Mouse (Mus musculus): ENCODE results near the gene Nisch.

Nisch gene

GRCm38 (mm10) chr14:31216846-31217245, at the start of gene Nisch:
Nisch (minus strand) TSS chr14:31216946.
- in situ Hi-C loops (cut with MboI, MseI): no loop called here

DNA sequence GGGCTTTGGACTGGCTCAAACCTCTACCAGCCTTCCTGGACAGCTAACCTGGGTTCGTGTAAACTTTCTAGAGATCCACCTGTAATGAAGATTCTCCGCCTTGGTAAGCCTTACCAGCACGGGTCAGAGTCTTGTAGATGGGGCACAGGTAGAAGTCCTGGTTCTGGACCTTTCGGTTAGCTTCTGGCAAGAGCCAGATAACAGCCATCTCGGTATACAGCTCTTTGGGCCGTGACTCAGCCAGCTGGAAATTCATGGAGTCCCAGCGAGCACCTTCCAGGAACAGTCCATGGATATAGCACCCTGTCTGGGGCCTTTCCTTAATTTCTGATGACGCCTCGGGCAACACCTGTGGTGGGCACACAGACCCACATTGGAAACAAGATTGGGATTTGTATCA, 44.2 kb upstream of the Nisch start:
- in situ Hi-C loops (cut with MboI, MseI): no loop called here

DNA sequence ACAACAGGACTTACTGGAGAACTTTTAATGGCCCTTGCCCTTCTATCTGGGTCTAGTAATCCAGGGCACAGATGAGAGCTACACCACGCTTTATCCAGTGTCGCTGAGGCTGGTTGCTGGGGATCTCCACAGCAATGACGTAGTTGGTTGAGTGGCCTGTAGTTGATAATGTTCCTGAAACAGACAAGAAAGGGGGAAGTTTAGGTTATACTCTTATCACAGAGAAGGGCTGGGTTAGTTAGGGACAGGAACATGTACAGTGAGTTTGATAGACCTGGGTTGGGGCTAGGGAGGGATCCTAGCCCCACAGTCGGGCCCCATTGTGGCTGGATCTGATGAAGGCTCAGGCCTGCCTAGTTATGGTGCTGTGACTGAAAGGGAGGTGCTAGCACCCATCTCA, 43.6 kb upstream of the Nisch start:
- in situ Hi-C loops (cut with MboI, MseI): no loop called here

DNA sequence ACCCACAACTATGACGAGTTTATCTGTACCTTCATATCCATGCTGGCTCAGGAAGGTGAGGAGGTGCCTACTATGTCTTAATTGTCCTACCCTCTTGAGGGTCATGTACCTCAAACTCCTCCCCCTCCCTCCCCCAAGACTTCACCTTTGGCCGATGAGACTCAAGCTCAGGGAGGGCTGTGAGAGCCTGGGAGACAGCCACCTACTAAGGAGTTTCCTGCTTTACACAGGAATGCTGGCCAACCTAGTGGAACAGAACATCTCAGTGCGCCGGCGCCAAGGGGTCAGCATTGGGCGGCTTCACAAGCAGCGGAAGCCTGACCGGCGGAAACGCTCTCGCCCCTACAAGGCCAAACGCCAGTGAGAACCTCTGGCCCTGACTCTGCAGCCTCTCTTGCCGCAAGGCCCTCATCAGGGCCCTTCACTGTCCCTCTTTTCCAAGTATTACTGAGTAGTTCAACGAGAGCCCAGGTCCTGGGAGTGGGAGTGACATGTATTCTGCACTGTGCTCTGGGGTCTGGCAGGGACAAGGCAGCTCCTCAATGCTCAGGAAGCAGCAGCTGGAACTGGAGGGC, 41.8 kb upstream of the Nisch start:
- in situ Hi-C loops (cut with MboI, MseI): no loop called here

DNA sequence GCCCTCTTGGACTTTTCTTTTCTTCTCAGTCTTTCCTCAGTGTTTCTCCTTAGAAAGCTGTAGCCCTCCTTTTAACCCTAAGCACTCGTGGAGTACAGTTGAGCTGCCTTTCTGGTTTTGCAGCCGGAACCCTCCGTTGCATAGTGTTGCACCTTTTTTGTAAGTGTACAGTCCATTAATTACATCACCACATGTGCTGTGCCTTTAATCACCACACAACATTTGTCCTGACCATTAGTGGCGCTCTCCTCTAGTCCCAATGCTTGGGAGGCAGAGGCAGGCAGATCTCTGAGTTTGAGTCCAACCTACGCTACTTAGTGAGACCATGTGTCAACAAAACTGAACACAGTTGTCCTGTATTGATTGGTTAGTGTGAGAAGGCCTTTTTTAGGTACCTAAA, 35.3 kb upstream of the Nisch start:
- in situ Hi-C loops (cut with MboI, MseI): no loop called here

DNA sequence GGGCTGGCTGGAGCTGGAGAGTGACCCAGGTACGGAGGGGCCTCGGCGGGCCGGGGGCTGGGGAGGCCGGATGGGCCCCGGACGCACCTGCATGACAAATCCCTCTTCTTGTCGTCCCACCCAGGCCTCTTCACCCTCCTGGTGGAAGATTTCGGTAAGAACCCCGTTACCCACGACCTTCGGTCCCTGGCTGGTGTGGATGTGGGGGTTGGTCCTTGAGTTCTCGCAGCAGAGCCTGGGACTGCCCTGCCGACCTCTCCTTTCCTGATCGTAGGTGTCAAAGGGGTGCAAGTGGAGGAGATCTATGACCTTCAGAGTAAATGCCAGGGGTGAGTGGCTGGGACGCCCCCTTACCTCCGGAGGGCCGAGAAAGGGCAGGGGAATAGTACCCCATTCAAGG, 34.9 kb upstream of the Nisch start:
- in situ Hi-C loops (cut with MboI, MseI): no loop called here

GRCm38 (mm10) chr14:31251084-31251604, 34.4 kb upstream of the Nisch start, which contains the start of the genes Phf7 and Bap1:
Phf7 (minus strand) TSS chr14:31251317.
Bap1 (plus strand) TSS chr14:31251450.
- in situ Hi-C loops (cut with MboI, MseI): no loop called here

DNA sequence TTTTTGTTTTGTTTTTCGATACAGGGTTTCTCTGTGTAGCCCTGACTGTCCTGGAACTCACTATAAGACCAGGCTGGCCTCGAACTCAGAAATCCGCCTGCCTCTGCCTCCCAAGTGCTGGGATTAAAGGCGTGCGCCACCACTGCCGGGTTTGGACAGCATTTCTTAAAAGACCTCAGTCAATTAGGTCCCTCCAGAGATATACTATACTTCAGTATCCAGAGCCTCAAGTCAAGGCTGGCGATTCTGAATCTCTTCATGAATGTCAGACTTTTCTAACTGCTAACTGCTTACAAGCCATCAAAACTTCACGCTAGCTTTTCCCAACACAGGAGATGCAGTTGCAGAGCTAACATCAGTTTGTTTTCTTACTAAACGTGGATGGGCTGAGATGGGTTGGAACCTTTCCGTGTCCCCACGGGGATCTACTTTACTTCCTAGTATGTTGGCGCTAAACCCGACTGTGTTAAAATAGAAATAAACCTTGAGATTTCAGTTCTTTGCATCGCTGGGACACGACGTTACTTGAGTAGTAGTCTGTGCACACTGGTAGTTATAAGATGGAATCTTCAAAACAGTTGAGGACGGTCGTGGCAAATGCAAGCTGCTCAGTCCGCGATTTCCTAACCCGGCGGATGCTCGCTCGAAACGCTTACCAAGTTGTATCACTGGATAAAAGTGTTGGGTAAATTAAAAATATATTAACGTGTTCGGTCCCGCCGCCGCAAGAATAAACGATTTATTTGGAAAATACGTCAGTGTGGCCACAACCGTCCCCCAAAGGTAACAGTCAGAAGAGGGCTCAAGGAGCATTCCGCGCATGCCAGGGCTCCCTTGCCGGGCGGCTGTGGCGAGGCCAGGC, 33.7 kb upstream of the Nisch start:
- in situ Hi-C loops (cut with MboI, MseI): no loop called here

DNA sequence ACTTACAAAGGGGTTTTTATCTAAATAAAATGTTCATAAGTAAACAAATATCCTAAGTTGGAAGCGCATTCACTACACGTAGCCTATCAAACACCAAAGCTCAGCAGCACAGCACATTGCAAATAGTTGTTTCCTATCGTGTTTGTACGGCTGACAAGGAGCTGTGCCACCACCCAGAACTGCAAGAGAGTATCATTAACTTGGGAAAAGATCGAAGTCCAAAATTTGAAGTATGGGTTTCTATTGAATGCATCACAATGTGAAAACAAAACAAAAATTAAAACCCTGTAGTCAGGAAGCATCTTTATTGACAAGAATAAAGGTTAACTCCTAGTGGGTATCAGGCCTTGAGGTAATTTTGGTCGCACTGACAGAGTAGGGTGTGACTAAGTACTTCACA, 31.6 kb upstream of the Nisch start:
- in situ Hi-C loops (cut with MboI, MseI): no loop called here

DNA sequence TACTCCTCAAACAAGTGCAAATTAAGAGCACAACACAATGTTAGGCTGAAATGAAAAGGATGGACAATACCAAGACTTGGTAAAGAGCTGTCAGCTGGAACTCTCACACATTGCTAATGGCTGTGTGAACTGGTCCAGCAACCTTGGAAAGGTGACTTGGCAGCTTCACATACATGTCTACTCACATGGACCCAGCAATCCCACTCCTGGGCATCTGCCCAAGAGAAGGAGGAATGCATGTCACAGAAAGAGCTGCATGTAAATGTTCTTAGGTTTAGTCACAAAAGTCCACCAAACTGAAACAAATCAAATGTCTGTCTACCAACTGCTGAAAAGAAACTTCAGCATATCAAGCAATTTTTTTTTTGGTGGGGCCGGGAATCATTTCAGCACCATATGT, 29.2 kb upstream of the Nisch start:
- in situ Hi-C loops (cut with MboI, MseI): no loop called here

GRCm38 (mm10) chr14:31244777-31245176, 28.0 kb upstream of the Nisch start:
- in situ Hi-C loops (cut with MboI, MseI): no loop called here

- in situ Hi-C loops (cut with MboI, MseI): no loop called here
Measured at GRCm38 (mm10) chr14:31240528-31240927, 23.8 kb upstream of the Nisch start.

- in situ Hi-C loops (cut with MboI, MseI): no loop called here
Measured at GRCm38 (mm10) chr14:31237101-31237882, 20.5 kb upstream of the Nisch start.

GRCm38 (mm10) chr14:31233996-31234591, 17.3 kb upstream of the Nisch start:
- in situ Hi-C loops (cut with MboI, MseI): no loop called here

DNA sequence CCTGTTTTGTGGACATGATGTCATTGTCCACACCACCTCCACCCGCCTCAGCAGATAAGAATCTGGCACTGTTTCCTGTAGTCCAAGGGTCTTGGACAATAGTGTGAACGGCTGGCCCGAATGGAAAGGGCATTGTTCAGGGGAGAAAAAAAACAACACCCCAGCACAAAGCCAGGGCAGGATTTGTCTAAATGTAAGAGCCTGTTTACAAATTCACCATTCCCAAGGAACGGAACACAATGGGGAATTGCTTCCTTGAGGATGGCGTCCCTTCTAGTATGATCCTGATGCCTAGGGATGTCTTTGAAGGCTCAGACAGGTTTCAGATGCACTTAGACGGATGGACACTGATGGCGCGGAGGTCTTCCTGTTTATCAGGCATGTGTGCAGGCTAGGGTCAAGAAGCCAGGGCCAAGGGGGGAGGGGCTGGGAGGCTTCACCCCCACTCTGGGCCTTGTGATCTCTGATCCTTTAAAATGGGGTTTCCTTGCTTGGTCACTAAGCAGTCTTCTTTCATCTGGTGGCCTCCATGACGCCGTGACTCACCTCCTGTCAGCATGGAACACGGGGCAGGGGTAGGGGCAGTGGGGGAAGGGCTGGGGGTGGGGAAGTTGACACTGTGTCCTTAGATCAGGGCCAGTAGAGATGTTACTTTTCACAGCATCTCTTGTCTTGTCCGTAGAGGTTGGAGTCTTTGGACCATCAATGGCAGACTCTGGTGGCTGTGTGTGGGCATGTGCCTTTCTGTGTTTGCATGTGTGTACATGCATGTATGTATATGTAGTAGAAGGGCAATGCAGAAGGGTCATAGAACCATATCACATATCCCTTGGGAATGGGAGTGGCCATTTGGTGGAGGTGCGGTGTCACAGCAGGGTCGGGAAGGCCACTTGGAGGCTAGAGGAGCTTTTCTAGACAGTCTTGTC, 16.6 kb upstream of the Nisch start:
- in situ Hi-C loops (cut with MboI, MseI): no loop called here

DNA sequence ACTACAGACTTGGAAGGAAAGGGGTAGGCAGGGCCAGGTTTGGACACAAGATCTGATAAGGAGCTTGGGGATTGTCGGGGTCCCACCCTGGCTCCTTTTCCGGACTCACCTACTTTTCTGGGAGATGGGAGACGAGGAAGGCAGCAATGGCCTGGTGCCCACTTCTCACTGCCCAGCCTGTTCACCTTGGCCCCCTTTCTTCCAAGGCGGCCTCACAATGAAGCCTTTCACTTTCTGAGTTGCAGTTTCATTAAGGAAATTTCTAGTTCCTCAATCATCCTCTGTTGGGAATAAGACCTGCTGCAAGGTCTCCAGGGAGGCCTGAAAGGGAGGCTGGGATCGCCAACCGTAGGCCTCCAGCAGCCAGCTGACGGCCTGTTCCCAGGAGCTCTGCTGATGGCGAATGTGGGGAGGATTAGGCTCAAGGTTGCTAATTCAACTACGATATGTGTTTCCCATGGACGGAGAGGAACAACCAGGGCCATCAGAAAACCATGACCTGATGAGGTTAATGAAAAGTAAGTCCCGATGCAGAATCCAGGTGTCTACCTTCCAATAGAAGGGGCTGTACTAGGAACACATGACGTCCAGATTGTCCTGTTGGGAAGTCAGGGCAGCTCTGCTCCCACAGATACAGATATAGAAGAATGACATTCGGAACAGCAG, 15.8 kb upstream of the Nisch start:
- in situ Hi-C loops (cut with MboI, MseI): no loop called here

DNA sequence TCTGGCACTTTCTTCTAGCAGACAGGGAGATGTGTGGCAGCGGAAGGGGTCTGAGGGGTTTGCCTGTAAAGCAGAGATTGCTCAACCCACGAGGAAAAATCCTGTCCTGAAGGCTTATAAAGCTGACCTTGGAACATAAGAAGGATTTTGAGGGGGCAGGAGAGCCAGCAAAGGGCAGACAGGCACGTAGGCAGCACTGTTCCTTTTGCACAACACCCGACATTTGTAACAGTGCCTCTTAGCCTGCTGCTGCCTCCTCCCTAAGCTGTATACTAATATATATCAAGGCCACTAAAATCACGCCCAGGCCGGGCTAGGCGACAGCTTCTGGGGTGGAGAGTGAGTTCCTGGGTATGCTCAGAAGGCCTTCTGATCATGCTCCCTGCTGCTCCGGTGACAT, 13.7 kb upstream of the Nisch start:
- in situ Hi-C loops (cut with MboI, MseI): no loop called here

GRCm38 (mm10) chr14:31228234-31228633, 11.5 kb upstream of the Nisch start:
- in situ Hi-C loops (cut with MboI, MseI): no loop called here

DNA sequence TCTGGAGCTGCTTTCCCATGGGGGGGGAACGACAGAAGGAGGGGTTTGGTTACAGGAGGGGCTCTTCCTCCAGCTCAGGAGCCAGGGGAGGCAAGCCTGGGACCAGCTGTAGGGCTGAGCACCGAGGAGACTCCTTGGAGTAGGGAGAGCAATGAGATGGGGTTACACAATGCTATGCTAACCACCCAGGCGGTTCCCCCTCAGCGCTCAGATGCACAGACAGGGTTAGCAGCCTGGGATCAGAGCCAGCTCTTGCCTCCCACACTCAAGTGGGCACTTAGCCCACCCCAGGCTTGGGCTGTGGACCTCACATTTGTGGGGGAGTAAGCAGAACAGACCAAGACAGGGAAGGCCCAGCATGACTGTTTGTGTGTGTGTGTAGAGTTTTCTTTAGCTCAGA, 10.2 kb upstream of the Nisch start:
- in situ Hi-C loops (cut with MboI, MseI): no loop called here

DNA sequence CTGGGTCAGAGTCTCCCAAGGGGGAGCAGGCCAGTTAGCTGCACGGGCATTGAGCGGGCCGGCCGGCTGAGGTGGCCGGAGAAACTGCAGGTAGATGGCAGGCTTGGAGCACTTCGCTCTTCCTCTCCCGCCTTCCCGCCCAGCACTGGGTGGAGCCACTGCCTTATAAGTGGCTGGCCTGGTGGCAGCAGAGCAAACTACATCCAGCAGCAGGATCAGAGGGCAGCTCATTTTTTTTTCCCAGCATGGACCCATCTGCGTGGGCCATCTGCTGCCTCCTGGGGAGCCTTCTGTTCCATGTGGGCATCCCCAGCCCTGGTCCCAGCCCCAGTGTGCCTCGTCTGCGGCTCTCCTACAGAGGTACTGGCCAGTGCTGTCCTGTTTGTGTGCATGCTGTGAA, 920 bp upstream of the Nisch start, which contains the start of gene Sema3g:
Gene Sema3g (plus strand): TSS at position 195 of the 400 bp plus-strand sequence.
- in situ Hi-C loops (cut with MboI, MseI): no loop called here
